Comparison of ENCODE assay signal across 8 mouse cellular contexts in genomic region chr12:57575931-57576628, GRCm38 (mm10). TPM values are rescaled to one million over a fixed set of nuclear protein-coding genes. Genes with fewer than 3 reads are reported as not detected.
DNase-seq lines count a peak whose midpoint lies in the region; ATAC-seq and TF ChIP-seq lines count a peak whose summit lies in the region.

No protein-coding gene starts in this region.

- TF ChIP-seq CTCF in left cerebral cortex, adult 2 months (IDR thresholded peaks at IDR 0.05): peak; percentile 54

- 0 out of 2 replicates have a peak, but pooled peaks cover 3% of the 10 kb centered on the region for H3K9me3 ChIP-seq in heart, embryonic 16.5 days (replicated peaks; ENCODE audit: control insufficient read depth, low read length)
- 0 out of 2 replicates have a peak, but pooled peaks cover 7% of the 10 kb centered on the region for H3K9me3 ChIP-seq in limb, embryonic 12.5 days
- H3K9me3 ChIP-seq in midbrain, embryonic 12.5 days: no peaks in the 10 kb centered on the region

- peaks cover 26% of the 10 kb centered on the region for H3K27me3 ChIP-seq in heart, embryonic 16.5 days (ENCODE audit: control insufficient read depth, insufficient read depth, low read length)
- peaks cover 48% of the 10 kb centered on the region for H3K27me3 ChIP-seq in limb, embryonic 12.5 days
- peaks cover 46% of the 10 kb centered on the region for H3K27me3 ChIP-seq in midbrain, embryonic 12.5 days

- peak overlapping the region; percentile 71 for H3K9ac ChIP-seq in heart, embryonic 16.5 days (ENCODE audit: low read length)
- peak overlapping the region; percentile 51 for H3K9ac ChIP-seq in limb, embryonic 12.5 days (replicated peaks)
- peak overlapping the region; percentile 56 for H3K9ac ChIP-seq in midbrain, embryonic 12.5 days (replicated peaks)

- peak; percentile 47; the same call in 1 of the 2 replicates for ATAC-seq in common myeloid progenitor, adult 5-6 weeks (replicated peaks; ENCODE audit: low read depth, poor library complexity, severe bottlenecking)
- peak; percentile 80 for ATAC-seq in heart, embryonic 16.5 days (replicated peaks; ENCODE audit: extremely low read depth, insufficient read depth, low FRiP score)
- peak; percentile 78 for ATAC-seq in limb, embryonic 12.5 days (ENCODE audit: insufficient number of reproducible peaks, insufficient read depth, low FRiP score, low TSS enrichment, low read depth)
- peak; percentile 91 for ATAC-seq in midbrain, embryonic 12.5 days (ENCODE audit: low FRiP score, low read depth)
- ATAC-seq in cerebellum, adult (ENCODE audit: insufficient number of reproducible peaks, low FRiP score, low TSS enrichment): no peak

- H3K4me1 ChIP-seq in heart, embryonic 16.5 days (ENCODE audit: control insufficient read depth, insufficient read depth, low read length): peaks cover 2% of the 10 kb centered on the region; the same call in 1 of the 2 replicates
- H3K4me1 ChIP-seq in limb, embryonic 12.5 days (replicated peaks): peaks cover 3% of the 10 kb centered on the region; the same call in 1 of the 2 replicates
- peaks cover 6% of the 10 kb centered on the region; the same call in 1 of the 2 replicates for H3K4me1 ChIP-seq in midbrain, embryonic 12.5 days

- H3K27ac ChIP-seq in left cerebral cortex, adult 2 months: no peak overlapping the region
- no peak overlapping the region for H3K27ac ChIP-seq in heart, embryonic 16.5 days (ENCODE audit: low read length)
- no peak overlapping the region for H3K27ac ChIP-seq in limb, embryonic 12.5 days
- no peak overlapping the region for H3K27ac ChIP-seq in midbrain, embryonic 12.5 days (replicated peaks)

- no peaks in the 10 kb centered on the region for H3K36me3 ChIP-seq in heart, embryonic 16.5 days (ENCODE audit: control insufficient read depth, insufficient read depth)
- no peaks in the 10 kb centered on the region for H3K36me3 ChIP-seq in limb, embryonic 12.5 days
- H3K36me3 ChIP-seq in midbrain, embryonic 12.5 days: no peaks in the 10 kb centered on the region

- peak overlapping the region; percentile 95 for H3K4me2 ChIP-seq in heart, embryonic 16.5 days (ENCODE audit: low read depth, low read length)
- peak overlapping the region; percentile 84 for H3K4me2 ChIP-seq in limb, embryonic 12.5 days
- H3K4me2 ChIP-seq in midbrain, embryonic 12.5 days (replicated peaks): peak overlapping the region; percentile 82

- 2% methylated on average over 80 of the region's 81 CpGs for WGBS in heart, embryonic 16.5 days
- WGBS in limb, embryonic 12.5 days: 2% methylated on average over 81 of the region's 81 CpGs
- 2% methylated on average over 80 of the region's 81 CpGs for WGBS in midbrain, embryonic 12.5 days

- H3K4me3 ChIP-seq in left cerebral cortex, adult 2 months: peak overlapping the region; percentile 31
- H3K4me3 ChIP-seq in heart, embryonic 16.5 days (ENCODE audit: low read length): peak overlapping the region; percentile 58
- H3K4me3 ChIP-seq in limb, embryonic 12.5 days (replicated peaks): peak overlapping the region; percentile 55
- H3K4me3 ChIP-seq in midbrain, embryonic 12.5 days: peak overlapping the region; percentile 54

- intact Hi-C loops in left cerebral cortex, adult 2 months (cut with DNase I): no loop called here

- peak; percentile 15 to 33 for DNase-seq in left cerebral cortex, adult 2 months (ENCODE audit: extremely low spot score in 1 of 2, low spot score in 2 of 2)
- no peak for DNase-seq in left cerebral cortex, adult 11 months (ENCODE audit: low spot score)
- DNase-seq in urinary bladder, adult 2 months (ENCODE audit: low spot score): peak; percentile 68

RNA-seq across cellular contexts. Expression of gene Ttc6, which starts 12.2 kb away (rescaled TPM):
- total RNA-seq in left cerebral cortex, adult 2 months (2021): under 1 TPM in 1 of 2 experiments, not detected in 1; 0.05 TPM
- total RNA-seq in common myeloid progenitor, adult 5-6 weeks (2017): not detected in 2 replicates
- polyA plus RNA-seq in heart, embryonic 16.5 days (2015; fragmentation: Nextera tagmentation; extraction: Ambion mirVana): 0.09 and 0.57 TPM in 2 replicates
- polyA plus RNA-seq in limb, embryonic 12.5 days (2016; fragmentation: Nextera tagmentation; extraction: Ambion mirVana): 0.09 and 0.13 TPM in 2 replicates
- polyA plus RNA-seq in midbrain, embryonic 12.5 days (2016; fragmentation: Nextera tagmentation; extraction: Ambion mirVana): 2.0 and 3.6 TPM in 2 replicates
- 8.5 and 11.9 TPM in 2 replicates for polyA plus RNA-seq in urinary bladder, adult 2 months (2012; rRNA removed)

RNA-seq across cellular contexts. Expression of gene Foxa1, which starts 29.4 kb away (rescaled TPM):
- not detected for total RNA-seq in left cerebral cortex, adult 2 months (2021)
- not detected in 2 replicates for total RNA-seq in common myeloid progenitor, adult 5-6 weeks (2017)
- 0.18 and 0.74 TPM in 2 replicates for polyA plus RNA-seq in heart, embryonic 16.5 days (2015; fragmentation: Nextera tagmentation; extraction: Ambion mirVana)
- polyA plus RNA-seq in limb, embryonic 12.5 days (2016; fragmentation: Nextera tagmentation; extraction: Ambion mirVana): not detected in 2 replicates
- 3.8 and 4.2 TPM in 2 replicates for polyA plus RNA-seq in midbrain, embryonic 12.5 days (2016; fragmentation: Nextera tagmentation; extraction: Ambion mirVana)
- 59.0 and 73.3 TPM in 2 replicates for polyA plus RNA-seq in urinary bladder, adult 2 months (2012; rRNA removed)

Comparison
In these comparisons a context has a peak if more than half of its experiments do, and no peak if none do; other contexts are left out.
1. RNA of gene Foxa1, which starts 29.4 kb away (polyA plus RNA-seq): 59.0 to 73.3 TPM in urinary bladder, adult 2 months; 3.8 to 4.2 TPM in midbrain, embryonic 12.5 days, 0.18 to 0.74 TPM in heart, embryonic 16.5 days and not detected in limb, embryonic 12.5 days; every median in the first group is over 10 times any median in the second.
2. Peak in every context shown above with its lines, with median percentiles within 50 percentile points of each other: H3K4me3 ChIP-seq, H3K4me2 ChIP-seq and H3K9ac ChIP-seq.